Mouse (Mus musculus) lung, adult 18-20 months (tissue): ENCODE measurements around the gene Dcxr.

Source experiments
- DNase-seq, 2 experiments: peaks; one replicate each; pipeline ENCODE4 v3.0.0; 2022; ENCODE audit warnings: mixed read lengths in 2 of 2

Gene Dcxr

DNA sequence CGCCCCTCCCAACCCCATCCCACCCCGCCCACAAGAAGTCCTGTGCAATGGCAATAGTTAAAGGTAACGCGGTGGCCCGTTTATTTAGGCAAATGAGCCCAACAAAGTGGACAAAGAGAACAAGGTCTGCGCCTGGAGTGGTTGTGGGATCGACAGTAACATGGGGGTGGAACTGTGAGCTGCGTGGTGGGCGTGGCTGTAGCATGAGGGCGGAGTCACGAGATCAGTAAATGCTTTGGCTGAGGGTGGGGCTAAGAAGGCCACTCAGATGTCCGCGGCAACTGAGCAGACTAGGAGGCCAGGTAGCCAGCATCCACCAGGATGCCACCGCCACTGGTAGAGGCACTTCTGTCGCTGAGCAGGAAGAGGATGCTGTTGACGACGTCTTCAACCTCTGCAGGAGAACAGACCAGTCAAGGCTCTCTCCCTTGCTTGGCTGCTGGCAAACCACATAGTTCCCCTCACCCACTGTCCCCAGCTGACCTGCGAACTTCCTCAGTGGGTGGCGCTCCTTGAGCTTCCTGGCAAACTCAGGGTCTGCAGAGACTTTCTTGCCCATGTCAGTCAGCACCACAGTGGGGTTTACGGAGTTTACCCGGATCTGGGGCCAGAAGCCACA is 2.5 kb upstream of the Dcxr start:
- peak; percentile 85 to 87 for DNase-seq

DNA sequence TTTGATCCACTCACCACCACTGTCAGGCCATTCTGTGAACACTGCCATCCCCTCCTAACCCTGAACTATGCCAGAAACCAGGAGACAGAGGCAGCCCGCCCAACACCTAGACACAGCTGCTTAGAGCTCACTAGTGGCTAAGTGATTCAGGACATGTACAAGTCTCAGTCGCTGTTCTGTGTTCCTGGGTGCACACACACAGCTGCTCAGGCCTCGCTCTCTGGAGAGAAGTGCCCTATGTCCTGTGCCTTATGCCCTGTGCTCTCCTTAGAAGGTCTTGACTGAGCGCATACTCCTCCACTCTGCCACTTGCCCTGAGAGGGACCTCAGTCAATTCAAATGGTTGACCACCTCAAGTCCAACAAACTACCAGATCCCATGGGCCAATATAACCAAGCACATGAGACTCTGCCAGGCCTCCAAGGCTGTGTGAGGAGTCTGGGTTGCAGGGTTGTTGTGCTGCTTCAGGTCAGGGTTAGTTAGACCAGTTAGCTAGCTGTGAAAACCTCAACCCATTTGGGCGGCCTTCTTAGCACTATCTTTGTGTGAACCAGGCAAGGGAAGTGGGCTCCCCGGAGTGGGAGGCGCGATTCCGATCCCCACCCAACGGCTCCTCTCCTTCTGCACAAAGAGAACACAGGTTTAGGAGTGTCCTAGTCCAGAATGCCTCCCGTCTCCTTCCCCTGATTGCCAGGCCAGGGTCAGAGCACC is 1.6 kb upstream of the Dcxr start:
- no peak for DNase-seq

DNA sequence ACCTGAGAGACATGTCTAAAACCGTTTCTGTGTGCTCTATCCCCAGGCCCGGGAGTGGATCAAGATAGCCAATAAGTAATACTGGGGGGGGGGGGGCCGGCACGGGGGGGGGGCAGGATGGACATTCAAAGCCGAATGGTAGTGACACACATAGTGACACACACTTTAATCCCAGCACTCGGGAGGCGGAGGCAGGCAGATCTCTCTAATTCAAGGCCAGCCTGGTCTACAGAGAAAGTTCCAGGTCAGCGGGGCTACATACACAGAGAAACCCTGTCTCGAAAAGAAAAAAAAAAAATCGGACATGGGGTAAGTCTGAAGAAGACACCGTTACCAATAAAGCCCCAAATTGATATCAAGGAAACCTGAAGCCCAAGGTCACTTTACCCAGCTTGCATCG is 483 bp upstream of the Dcxr start:
- peak in 1 of 2 experiments; percentile 64 for DNase-seq

GRCm38 (mm10) chr11:120726243-120727168 is 575 bp downstream of the Dcxr start:
- no peak for DNase-seq

DNA sequence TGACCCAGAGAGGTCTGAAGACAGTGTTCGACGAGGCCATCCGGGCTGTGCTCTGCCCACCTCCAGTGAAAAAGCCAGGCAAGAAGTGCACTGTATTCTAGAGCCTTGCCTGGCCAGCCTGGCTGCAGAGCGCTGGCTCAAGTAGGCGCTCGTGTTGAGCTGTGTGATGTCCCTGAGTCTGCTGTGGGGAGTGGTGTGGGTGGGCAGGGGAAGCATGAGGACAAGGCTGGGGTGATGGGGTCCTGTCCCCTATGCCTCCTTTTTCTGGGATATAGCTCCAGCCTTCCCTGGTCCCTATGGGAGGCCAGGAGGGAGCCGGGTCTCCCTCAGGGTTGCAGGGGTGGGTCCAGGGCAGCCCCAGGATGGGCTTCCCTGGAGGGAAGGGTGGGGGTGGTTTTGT is 3.6 kb downstream of the Dcxr start:
- DNase-seq: no peak

GRCm38 (mm10) chr11:120722761-120723382 is 4.2 kb downstream of the Dcxr start:
- DNase-seq: peak; percentile 54 to 65

DNA sequence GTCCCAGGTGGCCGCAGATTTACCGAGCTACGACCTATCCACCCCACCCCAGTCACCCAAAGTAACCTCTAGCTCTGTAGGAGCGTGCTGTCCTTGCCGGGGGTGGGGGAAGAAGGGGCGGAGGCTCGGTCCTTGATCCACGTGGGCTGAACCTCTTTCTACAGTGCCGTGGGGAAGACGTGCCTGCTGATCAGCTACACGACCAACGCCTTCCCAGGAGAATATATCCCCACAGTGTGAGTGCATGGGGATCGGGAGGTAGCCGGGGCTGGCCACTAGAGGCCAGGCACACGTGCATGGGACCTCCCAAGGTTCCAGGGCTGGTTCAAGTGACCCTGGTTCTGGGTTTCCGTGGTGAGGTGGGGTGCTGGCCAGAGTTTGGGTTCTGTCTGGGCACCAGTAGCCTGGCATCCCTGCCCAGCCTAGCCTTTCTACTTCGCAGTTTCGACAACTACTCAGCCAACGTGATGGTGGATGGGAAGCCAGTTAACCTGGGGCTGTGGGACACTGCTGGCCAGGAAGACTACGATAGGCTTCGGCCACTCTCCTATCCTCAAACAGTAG is 4.9 kb downstream of the Dcxr start:
- DNase-seq: no peak

DNA sequence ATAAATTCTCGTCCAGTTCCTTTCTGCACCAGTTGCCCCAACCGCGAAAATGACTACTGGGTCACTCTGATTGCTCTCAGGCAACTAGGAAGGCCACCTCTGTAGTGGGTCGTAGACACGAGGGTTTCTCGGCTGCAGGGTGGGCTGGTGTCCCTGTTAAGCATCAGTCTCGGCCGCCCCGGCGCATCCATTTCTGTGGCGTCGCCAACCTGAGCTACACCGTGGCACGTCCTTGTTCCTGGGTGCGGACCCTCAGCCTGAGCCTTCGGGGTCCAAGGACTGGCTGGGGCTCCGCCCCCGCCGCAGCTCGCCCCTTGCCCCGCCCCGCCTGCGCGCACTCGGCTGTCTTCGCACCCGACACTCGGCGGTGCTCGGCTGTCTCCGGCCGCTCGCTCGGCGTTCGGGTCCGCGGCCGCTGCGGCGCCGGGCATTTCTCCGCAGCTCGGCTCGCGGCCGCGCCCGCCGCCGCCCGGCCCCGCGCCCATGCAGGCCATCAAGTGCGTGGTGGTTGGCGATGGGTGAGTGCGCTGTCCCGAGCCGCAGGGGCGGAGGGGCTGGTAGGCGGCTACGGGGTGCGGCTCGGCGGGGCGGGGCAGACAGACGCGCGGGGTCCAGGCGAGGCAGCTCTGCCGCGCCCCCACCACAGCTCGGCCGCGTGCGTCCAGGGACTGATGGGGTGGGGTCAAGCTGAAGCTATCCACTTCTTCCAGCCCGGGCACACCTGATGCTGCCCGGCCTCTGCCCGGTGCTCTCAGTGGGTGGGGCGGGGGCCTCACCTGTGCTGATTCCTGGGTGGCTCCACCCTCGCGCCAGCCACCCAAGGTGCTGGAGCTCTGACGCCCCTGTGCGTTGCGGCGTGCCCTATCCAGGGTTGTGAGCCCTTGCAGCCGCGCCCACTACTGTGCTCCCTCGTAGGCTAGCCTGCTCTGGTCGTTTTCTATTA is 5.7 kb downstream of the Dcxr start, which contains the start of gene Rac3:
Gene Rac3 (plus strand): TSS at position 347 of the 943 bp plus-strand sequence.
- peak; percentile 79 to 88 for DNase-seq

- peak; percentile 91 to 92 for DNase-seq
These were observed 6.6 kb downstream of the Dcxr start for GRCm38 (mm10) chr11:120720450-120720849.

DNA sequence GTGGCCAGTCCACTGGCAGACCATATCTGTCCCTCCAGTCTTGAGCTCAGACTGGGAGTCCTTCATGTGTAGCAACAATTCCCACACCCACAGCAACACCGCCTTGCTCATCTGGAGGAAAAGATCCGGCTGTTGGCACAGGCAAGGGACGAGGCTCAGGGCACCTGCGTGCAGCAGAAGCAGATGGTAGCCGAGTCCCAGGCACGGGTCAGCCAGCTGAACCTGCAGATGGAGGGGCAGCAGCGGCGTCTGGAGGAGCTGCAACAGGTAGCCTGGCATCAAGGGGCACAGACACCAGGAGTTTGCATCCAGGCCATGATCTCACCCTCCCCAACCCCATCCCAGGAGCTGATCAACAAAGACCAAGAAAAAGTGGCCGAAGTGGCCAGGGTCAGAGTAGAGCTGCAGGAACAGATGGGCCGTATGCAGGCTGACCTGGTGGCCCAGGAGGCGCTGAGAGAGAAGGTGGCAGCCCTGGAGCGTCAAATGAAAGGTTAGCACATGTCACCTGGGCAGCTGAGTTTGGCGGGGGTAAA is 7.2 kb downstream of the Dcxr start:
- no peak for DNase-seq

DNA sequence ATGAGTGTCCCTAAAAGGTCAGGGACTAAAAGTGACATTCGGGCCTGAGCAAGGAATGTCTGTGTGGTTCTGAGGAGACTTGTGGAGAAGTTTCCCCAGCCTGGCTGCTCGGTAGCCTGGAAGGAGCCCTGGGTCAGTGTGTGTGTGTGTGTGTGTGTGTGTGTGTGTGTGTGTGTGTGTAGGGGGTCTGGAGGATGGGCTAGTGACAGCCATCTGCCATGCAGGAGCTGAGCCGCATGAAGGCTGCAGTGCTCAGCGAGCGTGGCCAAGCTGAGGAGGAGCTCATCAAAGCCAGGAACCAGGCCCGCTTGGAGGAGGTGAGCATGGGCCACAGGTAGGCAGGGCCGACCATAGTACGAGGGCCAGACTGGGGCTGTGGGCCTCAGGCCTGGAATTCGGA is 7.8 kb downstream of the Dcxr start:
- DNase-seq: no peak

- DNase-seq: no peak
These were observed 11.9 kb downstream of the Dcxr start for GRCm38 (mm10) chr11:120715131-120715530.

- DNase-seq: no peak
These were observed 12.5 kb downstream of the Dcxr start for GRCm38 (mm10) chr11:120714546-120714945.

- DNase-seq: peak; percentile 99
These were observed 13.2 kb downstream of the Dcxr start, which contains the start of the genes Cenpx and Lrrc45 for GRCm38 (mm10) chr11:120713580-120714518. TSS of gene Cenpx (minus strand) at chr11:120713738. TSS of gene Lrrc45 (plus strand) at chr11:120713925.

GRCm38 (mm10) chr11:120712771-120713568 is 14.1 kb downstream of the Dcxr start:
- DNase-seq: peak; percentile 46 to 56

DNA sequence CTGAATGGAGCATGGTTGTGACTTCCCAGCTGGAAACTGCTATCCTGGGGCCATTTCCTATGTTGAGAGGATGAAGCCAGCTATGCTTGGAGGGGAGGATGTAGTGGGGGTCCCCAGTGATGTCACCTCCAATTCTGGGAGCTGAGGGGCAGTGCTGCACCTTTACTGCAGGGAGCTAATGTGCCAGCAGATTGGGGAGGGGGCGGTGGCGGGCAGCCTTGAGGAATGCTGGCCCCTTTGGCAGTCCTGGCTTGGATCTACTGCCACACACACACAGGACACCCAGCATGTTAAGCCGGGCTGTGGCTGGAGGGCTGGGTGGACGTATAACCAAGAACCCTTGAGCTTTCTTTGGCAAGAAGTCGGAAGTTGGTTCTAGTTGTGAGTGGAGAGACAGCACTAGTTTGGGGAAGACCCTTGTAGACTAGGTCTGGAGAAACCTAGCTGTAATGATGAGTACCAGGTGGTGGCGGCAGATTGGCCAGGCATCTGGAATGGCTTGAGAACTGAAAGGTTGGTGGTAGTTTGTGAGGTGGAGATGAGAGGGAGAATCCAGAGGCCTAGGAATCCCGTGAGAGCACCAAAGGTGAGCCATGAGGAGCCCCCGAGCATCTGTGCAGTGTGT is 15.0 kb downstream of the Dcxr start:
- no peak for DNase-seq

GRCm38 (mm10) chr11:120710672-120711071 is 16.4 kb downstream of the Dcxr start:
- DNase-seq: no peak

DNA sequence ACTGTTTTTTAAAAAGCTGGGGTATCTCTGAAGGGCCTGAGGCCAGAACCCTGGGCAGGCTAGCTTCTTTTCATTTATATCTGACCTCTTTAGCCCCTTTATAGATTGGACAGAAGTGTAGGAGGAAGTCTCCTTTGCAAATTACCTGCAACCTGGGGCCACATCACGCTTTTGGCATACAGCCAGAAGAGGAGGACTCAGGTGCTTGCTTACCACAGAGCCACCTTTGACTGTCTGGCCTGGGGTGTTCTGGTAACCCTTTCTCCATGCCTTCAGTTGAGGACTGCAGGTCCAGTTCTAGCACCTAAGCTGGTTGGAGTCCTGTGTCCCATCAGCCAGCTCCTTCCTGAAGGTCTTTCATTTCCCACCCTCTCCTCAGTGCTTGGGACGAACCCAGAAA is 17.5 kb downstream of the Dcxr start:
- DNase-seq: no peak
